Mouse (Mus musculus): ENCODE results near the gene Clcn2. TPM values are rescaled to one million over a fixed set of nuclear protein-coding genes. Genes with fewer than 3 reads are reported as not detected.
A peak's percentile ranks its signal among the peaks of the same experiment; 100 is the strongest.

Gene Clcn2
- polyA plus RNA-seq, 2 experiments, result 17.1 to 72.9 TPM

DNA sequence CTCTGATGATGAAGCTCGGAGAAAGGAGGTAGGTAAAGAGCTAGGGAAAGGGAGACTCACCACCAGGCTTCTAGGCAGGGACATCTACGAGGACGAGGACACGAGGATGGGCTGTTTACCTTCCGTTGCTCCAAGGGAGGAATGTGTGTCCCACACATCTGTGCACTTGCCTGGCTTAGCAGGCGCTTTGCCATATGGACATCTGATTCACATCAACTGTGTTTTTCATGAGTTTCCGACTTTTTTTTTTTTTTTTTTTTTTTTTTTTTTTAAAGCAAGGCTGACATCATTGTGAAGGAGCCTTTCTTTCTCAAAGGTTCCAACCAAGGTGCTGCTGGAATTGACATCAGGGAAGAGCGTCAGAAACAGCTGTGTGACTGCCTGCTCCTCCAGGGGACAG, 33.0 kb upstream of the Clcn2 start:
- TF ChIP-seq POLR2A (IDR thresholded peaks at IDR 0.05; ENCODE audit: borderline replicate concordance, extremely low read depth, insufficient read depth, insufficient read length), result no peak
- H3K27me3 ChIP-seq (ENCODE audit: control insufficient read depth, insufficient read depth, low read length), result no peaks in the 10 kb centered on the region
- H3K36me3 ChIP-seq (ENCODE audit: control insufficient read depth, insufficient read depth, low read length), result no peaks in the 10 kb centered on the region
- peaks cover 3% of the 10 kb centered on the region; the same call in 1 of the 2 replicates for H3K4me1 ChIP-seq (ENCODE audit: control insufficient read depth, insufficient read depth, low read length)
- peak; percentile 52 for DNase-seq (ENCODE audit: low spot score)
- no peak overlapping the region for H3K4me2 ChIP-seq (replicated peaks; ENCODE audit: low read depth, low read length, severe bottlenecking)
- 26% methylated on average over 8 of the region's 8 CpGs for WGBS
- peak; percentile 55; the same call in 1 of the 2 replicates for ATAC-seq (ENCODE audit: low FRiP score, low read depth)
- H3K27ac ChIP-seq (replicated peaks; ENCODE audit: low read depth, low read length), result no peak overlapping the region
- H3K9me3 ChIP-seq (ENCODE audit: control insufficient read depth, low read length), result no peaks in the 10 kb centered on the region
- no peak overlapping the region for H3K9ac ChIP-seq (ENCODE audit: low read depth, low read length, severe bottlenecking)
- no peak overlapping the region for H3K4me3 ChIP-seq (replicated peaks; ENCODE audit: low read length)

DNA sequence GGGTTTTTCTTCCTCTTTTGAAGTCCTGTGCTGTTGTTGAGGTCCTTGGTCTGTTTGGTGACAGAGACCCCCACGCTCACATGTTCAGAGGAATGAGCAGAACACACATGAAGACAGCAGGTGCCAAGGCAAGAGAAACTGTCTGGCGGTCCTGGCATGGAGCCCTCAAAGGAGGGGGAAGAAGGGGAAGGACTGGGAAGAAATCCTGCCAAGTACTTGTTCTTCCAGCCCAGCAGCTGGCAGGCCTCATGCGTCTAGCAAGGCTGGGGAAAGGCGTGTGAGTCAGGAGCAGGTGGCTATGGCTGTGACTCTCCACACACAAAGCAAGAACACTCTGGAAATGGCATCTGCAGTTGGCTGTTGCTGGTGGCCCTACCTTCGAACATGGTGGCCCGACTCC, 29.1 kb upstream of the Clcn2 start:
- H3K9ac ChIP-seq (ENCODE audit: low read depth, low read length, severe bottlenecking), result no peak overlapping the region
- peaks cover 3% of the 10 kb centered on the region; the same call in 1 of the 2 replicates for H3K4me1 ChIP-seq (ENCODE audit: control insufficient read depth, insufficient read depth, low read length)
- no peaks in the 10 kb centered on the region for H3K36me3 ChIP-seq (ENCODE audit: control insufficient read depth, insufficient read depth, low read length)
- no peak overlapping the region for H3K4me3 ChIP-seq (replicated peaks; ENCODE audit: low read length)
- no peak overlapping the region for H3K27ac ChIP-seq (replicated peaks; ENCODE audit: low read depth, low read length)
- ATAC-seq (ENCODE audit: low FRiP score, low read depth) (peak; percentile 56), DNase-seq (ENCODE audit: low spot score) (peak; percentile 68)
- no peak overlapping the region for H3K4me2 ChIP-seq (replicated peaks; ENCODE audit: low read depth, low read length, severe bottlenecking)
- H3K9me3 ChIP-seq (ENCODE audit: control insufficient read depth, low read length), result no peaks in the 10 kb centered on the region
- no peak for TF ChIP-seq POLR2A (IDR thresholded peaks at IDR 0.05; ENCODE audit: borderline replicate concordance, extremely low read depth, insufficient read depth, insufficient read length)
- 70% methylated on average over 6 of the region's 6 CpGs for WGBS
- no peaks in the 10 kb centered on the region for H3K27me3 ChIP-seq (ENCODE audit: control insufficient read depth, insufficient read depth, low read length)

DNA sequence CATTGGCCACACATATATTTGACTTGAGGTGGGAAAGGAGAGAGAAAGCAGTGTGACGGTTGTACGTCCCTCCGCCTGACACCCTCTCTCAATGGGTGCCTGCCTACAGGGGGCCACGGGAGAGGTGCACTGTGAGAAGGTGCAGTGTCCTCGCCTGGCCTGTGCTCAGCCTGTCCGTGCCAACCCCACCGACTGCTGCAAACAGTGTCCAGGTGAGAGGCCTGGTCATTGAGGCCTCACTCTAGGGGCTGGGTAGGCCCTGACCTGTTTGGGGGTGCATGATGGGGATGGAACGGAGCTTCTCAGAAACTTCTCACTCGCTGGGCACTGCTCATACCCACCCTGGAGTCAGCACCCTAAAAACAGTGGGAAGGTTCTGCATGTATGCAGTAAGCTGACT, 22.3 kb upstream of the Clcn2 start:
- peaks cover 17% of the 10 kb centered on the region; the same call in 1 of the 2 replicates for H3K36me3 ChIP-seq (ENCODE audit: control insufficient read depth, insufficient read depth, low read length)
- 85% methylated on average over 9 of the region's 9 CpGs for WGBS
- H3K9ac ChIP-seq (ENCODE audit: low read depth, low read length, severe bottlenecking), result no peak overlapping the region
- no peaks in the 10 kb centered on the region for H3K4me1 ChIP-seq (ENCODE audit: control insufficient read depth, insufficient read depth, low read length)
- no peak for ATAC-seq (ENCODE audit: low FRiP score, low read depth)
- no peak for DNase-seq (ENCODE audit: low spot score)
- TF ChIP-seq POLR2A (IDR thresholded peaks at IDR 0.05; ENCODE audit: borderline replicate concordance, extremely low read depth, insufficient read depth, insufficient read length), result no peak
- H3K27ac ChIP-seq (replicated peaks; ENCODE audit: low read depth, low read length), result no peak overlapping the region
- no peak overlapping the region for H3K4me2 ChIP-seq (replicated peaks; ENCODE audit: low read depth, low read length, severe bottlenecking)
- H3K27me3 ChIP-seq (ENCODE audit: control insufficient read depth, insufficient read depth, low read length), result peaks cover 15% of the 10 kb centered on the region
- no peaks in the 10 kb centered on the region for H3K9me3 ChIP-seq (ENCODE audit: control insufficient read depth, low read length)
- H3K4me3 ChIP-seq (replicated peaks; ENCODE audit: low read length), result no peak overlapping the region

DNA sequence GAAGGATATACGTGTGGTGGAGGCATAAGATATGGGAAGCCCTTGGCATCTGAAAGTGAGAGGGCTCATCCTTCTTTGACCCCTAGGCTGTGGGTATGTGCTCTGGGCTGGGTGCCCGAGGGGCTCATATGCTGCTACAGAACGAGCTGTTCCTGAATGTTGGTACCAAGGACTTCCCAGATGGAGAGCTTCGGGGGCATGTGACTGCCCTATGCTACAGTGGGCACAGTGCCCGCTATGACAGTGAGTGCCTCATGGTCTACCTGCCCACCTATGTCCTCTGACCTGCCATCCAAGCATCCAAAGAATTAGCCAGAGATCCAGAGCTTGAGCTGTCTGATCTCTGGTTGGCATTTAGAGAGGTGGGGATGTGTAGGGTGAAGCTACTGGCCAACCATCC, 19.3 kb upstream of the Clcn2 start:
- DNase-seq (ENCODE audit: low spot score), result no peak
- no peak overlapping the region for H3K4me3 ChIP-seq (replicated peaks; ENCODE audit: low read length)
- no peak for ATAC-seq (ENCODE audit: low FRiP score, low read depth)
- no peak overlapping the region for H3K4me2 ChIP-seq (replicated peaks; ENCODE audit: low read depth, low read length, severe bottlenecking)
- no peaks in the 10 kb centered on the region for H3K9me3 ChIP-seq (ENCODE audit: control insufficient read depth, low read length)
- peaks cover 7% of the 10 kb centered on the region; the same call in 1 of the 2 replicates for H3K4me1 ChIP-seq (ENCODE audit: control insufficient read depth, insufficient read depth, low read length)
- no peak overlapping the region for H3K27ac ChIP-seq (replicated peaks; ENCODE audit: low read depth, low read length)
- 81% methylated on average over 5 of the region's 5 CpGs for WGBS
- TF ChIP-seq POLR2A (IDR thresholded peaks at IDR 0.05; ENCODE audit: borderline replicate concordance, extremely low read depth, insufficient read depth, insufficient read length), result no peak
- H3K9ac ChIP-seq (ENCODE audit: low read depth, low read length, severe bottlenecking), result no peak overlapping the region
- H3K27me3 ChIP-seq (ENCODE audit: control insufficient read depth, insufficient read depth, low read length), result peaks cover 26% of the 10 kb centered on the region
- H3K36me3 ChIP-seq (ENCODE audit: control insufficient read depth, insufficient read depth, low read length), result peaks cover 17% of the 10 kb centered on the region; the same call in 1 of the 2 replicates

DNA sequence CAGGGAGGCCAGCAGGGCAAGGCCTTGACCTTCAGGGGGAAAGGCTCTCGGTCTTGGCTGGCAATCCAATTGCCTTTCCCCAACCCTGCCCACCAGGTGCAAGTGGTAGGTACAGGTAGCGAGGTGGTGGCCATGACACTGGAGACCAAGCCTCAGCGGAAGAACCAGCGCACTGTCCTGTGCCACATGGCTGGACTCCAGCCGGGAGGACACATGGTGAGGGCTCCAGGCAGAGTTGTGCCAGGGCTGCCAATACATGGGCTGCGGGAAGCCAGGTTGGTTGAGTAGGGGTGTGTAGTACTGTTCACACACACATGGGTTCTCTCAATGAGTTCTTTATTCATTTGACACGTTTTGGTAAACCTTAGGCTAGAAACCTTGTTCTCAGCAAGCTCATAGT, 18.6 kb upstream of the Clcn2 start:
- Histone ChIP-seq H3K9me3 (ENCODE audit: control insufficient read depth, low read length) (no peaks in the 10 kb centered on the region), H3K36me3 (ENCODE audit: control insufficient read depth, insufficient read depth, low read length) (peaks cover 17% of the 10 kb centered on the region; the same call in 1 of the 2 replicates), H3K27me3 (ENCODE audit: control insufficient read depth, insufficient read depth, low read length) (peaks cover 26% of the 10 kb centered on the region), H3K27ac (replicated peaks; ENCODE audit: low read depth, low read length) (no peak overlapping the region), H3K4me3 (replicated peaks; ENCODE audit: low read length) (no peak overlapping the region), H3K9ac (ENCODE audit: low read depth, low read length, severe bottlenecking) (no peak overlapping the region), H3K4me2 (replicated peaks; ENCODE audit: low read depth, low read length, severe bottlenecking) (no peak overlapping the region), H3K4me1 (ENCODE audit: control insufficient read depth, insufficient read depth, low read length) (peaks cover 7% of the 10 kb centered on the region; the same call in 1 of the 2 replicates)
- no peak for ATAC-seq (ENCODE audit: low FRiP score, low read depth)
- TF ChIP-seq POLR2A (IDR thresholded peaks at IDR 0.05; ENCODE audit: borderline replicate concordance, extremely low read depth, insufficient read depth, insufficient read length), result no peak
- no peak for DNase-seq (ENCODE audit: low spot score)
- WGBS, result 90% methylated on average over 7 of the region's 7 CpGs

DNA sequence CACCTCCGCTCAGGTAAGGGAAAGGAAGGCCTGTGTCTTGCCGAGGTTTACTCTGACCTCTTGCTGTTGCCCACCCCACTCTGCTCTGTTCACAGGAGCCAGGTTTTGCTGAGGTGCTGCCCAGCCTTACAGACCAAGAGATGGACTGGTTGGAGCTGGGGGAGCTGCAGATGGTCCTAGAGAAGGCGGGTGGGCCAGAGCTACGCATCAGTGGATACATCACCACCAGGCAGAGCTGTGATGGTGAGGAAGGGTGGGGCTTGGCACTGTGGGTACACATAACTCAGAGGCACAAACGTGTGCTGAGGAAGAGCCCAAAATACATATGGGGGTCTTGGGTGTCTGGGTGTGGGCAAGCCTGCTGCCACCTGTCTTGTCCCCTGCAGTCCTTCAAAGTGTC, 18.1 kb upstream of the Clcn2 start:
- WGBS, result 74% methylated on average over 5 of the region's 5 CpGs
- Histone ChIP-seq H3K9me3 (ENCODE audit: control insufficient read depth, low read length) (no peaks in the 10 kb centered on the region), H3K27ac (replicated peaks; ENCODE audit: low read depth, low read length) (no peak overlapping the region), H3K4me1 (ENCODE audit: control insufficient read depth, insufficient read depth, low read length) (peaks cover 7% of the 10 kb centered on the region; the same call in 1 of the 2 replicates), H3K36me3 (ENCODE audit: control insufficient read depth, insufficient read depth, low read length) (peaks cover 17% of the 10 kb centered on the region; the same call in 1 of the 2 replicates), H3K4me3 (replicated peaks; ENCODE audit: low read length) (no peak overlapping the region), H3K9ac (ENCODE audit: low read depth, low read length, severe bottlenecking) (no peak overlapping the region), H3K27me3 (ENCODE audit: control insufficient read depth, insufficient read depth, low read length) (peaks cover 26% of the 10 kb centered on the region), H3K4me2 (replicated peaks; ENCODE audit: low read depth, low read length, severe bottlenecking) (no peak overlapping the region)
- TF ChIP-seq POLR2A (IDR thresholded peaks at IDR 0.05; ENCODE audit: borderline replicate concordance, extremely low read depth, insufficient read depth, insufficient read length), result no peak
- DNase-seq (ENCODE audit: low spot score), result no peak
- ATAC-seq (ENCODE audit: low FRiP score, low read depth), result no peak

All from limb, embryonic 14.5 days (tissue).